Mouse (Mus musculus) spleen, postnatal 10 days (tissue): ENCODE results near the gene Catsperz.
A peak's percentile ranks its signal among the peaks of the same experiment; 100 is the strongest.

ENCODE experiments used
- DNase-seq, 2 experiments: peaks; one replicate each; pipeline ENCODE4 v3.0.0; 2021 to 2022; ENCODE audit warnings: low spot score in 2 of 2

Catsperz gene

DNA sequence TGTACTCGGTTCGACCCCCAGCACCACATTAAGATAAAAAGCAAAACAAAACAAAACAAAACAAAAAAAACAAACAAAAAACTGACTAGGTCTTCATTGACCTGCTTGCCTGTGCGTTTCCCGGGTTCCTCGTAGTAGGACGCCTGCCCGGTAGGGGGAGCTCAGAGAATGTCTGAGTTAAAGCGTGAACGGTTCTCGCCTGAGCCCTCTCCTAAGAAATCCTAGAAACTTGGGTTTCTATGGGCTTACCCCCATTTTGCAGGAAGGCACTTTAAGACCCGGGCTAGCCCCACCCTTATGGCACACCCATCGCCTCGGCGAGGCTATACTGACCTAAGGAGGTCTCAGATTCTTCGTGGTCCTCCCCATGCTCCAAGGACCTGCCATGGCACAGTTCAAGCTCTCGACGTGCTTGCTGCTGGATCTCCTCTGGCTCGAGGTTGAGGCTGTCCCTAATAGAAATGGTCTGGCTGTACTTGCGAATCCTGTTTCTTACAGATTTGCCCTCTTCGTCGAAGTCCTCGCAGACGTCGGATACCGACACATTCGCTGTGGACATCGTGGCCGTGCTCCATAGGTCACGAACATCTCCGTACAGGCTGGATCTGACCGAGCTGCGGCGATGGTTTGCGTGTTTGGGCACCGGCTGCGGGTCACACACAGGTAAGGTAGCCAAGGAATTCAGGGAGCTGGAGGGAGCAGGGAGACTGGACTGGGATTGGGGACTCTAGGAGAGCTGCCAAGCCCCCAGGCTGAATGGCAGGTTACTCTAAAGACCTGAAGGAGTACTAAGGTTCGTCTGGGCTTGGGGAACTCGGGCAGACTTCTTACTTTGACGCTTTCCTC lies 496 bp downstream of the Catsperz start:
- DNase-seq = peak; percentile 81 to 92

DNA sequence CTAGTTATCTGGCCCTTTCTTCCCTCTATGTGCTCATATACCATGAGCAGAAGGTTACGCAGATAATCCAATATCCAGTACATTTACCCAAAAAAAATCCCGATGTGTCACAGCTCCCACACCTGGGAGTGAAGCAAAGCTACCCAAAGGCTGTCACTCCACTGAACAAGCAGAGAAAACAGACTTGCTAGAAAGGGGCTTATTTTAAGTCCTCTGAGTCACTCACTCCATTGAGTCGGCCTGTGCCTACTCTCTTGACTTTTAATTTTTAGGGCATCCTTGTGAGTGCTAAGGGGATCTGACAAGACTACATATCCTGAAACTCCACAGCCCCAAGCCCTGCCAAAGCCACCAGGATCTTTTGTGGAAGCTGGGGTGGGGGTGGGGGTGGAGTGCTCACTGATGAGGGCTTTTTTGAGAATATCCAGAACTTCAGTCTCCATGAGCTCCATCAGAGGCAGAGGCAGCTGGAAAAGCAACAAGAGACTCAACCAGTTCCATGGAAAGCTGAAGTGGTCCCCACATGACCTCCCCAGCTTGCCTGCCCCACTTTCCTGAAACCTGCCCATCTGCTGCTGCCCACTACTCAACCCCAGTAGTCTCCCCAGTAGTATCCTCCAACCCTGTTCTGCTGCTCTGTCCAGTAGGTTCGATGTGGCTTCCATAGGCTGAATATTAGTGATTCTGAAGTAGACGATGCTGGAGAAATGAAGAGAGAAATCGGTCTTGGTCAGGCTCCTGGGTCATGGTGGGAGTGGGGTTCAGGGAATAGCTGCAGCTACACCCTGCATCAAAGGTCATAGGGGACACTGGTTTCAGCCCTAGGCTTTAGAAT lies 2.1 kb downstream of the Catsperz start:
- no peak for DNase-seq

DNA sequence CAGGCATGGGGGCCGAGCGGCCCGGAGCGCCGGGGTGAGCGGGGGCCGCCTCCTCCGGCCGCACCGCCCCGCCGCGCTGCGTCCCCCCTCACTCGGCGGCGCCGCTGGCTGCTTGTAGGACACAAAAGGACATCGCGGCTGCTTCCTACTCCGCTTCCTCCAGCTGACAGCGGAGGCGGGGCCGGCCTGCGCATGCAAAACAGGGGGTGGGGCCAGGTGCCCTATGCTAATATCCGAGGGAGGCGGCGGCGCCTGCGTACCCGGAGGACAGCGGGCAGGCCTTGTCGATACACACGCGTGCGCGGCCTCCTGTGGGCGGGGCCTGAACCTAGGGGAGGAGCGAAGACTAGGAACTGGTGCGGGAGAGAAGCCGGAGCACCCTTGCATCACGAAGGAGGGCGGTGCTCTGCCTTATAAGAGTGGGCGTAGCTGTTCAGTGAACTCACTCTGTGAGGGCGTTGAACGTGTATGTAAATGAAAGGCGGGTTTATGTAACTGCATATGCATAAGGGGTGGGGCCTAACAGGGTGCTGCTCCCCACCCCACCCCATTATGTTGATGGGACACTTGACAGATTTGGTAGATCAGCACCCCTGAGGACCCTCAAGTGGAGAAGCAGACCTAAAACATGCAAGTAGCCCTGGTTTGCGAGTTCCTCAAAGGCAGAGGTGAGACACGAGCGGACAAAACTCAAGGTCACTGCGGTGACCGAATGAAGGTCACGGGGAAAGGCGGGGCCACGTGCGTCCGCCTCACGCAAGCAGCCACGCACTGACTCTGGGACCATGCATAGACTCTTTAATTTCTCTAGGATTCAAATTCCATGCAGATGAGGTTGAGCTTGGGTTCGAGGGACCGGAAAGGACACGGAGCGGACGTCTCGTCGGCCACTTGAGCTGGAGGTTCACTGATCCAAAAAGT lies 3.3 kb downstream of the Catsperz start, which contains the start of gene Esrra:
Gene Esrra (minus strand): TSS at position 167 of the 921 bp plus-strand sequence.
- peak; percentile 99 to 100 for DNase-seq

DNA sequence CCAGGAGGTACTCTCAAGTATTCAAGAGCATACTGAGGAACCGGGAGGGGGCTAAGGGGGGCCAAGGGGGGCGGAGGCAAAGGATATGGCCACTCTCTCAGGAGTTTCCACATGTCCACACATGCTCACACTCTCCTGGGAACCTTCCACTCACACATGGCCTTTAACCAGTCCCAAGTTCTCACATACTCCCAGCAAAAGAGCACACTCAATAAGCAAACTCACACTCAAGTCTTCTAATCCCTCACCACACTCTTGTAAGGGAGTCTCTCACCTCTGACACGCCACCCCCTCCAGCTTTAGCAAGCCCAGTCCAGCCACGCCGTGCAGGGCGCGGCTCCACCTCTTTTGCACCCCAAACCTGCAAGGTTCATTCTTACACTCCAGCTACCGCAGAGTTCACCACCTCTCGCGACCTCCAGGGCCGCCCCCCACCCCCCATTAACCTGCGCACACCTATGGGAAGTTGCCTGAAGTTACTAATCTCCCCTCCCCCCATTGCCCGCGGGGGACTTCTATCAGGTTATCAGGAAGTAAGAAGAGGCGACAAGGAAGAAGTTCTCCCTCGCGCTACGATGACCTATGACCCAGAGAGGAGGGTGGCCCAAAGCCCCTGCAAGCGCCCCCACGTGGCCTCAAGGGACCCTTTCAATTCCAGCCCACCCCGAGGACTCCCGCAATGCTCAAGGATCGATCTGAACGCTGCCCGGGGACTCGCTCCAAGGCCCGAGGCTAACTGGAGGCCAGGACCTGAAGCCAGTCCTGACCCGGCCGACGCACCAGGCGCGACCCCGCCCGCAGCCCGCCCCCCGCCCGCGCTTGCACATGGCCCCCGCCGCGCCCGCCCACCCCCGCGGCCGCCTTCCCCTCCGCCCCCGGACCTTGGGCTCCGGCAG lies 4.2 kb downstream of the Catsperz start:
- DNase-seq = peak; percentile 56 to 63

DNA sequence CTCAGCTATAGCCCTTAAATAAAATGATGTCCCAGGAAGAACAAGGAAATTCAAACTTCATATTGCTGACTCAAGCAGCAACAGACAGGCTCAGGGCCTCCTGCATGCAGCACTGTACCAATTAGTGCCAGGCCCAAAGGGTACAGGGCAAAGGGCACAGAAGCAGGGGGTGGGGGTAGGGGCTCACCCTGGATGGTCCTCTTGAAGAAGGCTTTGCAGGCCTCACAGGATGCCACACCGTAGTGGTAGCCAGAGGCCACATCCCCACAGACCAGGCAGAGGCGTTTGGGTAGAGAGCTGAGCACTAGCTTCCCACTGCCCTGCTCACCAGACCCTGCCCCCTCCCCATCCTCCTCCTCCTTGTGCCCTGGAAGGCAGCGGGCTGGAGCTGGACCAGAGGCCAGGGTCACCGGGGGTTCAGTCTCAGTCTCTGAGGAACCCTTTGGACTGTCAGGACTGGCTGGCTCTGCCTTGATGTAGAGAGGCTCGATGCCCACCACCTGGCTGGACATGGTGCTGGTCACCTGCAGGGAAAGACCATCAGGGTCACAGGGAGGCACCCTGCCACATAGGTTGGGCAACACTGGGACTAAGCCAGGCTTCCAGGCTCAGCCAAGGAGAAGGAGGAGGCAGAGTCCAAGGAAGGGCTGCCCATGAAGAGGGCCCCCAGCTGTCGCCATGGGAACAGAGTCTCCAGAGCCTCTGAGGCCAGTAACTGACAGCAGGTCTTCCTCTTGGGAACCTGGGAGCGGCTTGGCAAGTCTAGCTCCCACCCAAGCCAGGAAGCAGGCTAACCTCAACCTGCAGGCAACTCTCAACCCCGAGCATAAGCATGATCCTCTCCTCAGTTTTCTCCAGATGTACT lies 5.1 kb downstream of the Catsperz start:
- no peak for DNase-seq

DNA sequence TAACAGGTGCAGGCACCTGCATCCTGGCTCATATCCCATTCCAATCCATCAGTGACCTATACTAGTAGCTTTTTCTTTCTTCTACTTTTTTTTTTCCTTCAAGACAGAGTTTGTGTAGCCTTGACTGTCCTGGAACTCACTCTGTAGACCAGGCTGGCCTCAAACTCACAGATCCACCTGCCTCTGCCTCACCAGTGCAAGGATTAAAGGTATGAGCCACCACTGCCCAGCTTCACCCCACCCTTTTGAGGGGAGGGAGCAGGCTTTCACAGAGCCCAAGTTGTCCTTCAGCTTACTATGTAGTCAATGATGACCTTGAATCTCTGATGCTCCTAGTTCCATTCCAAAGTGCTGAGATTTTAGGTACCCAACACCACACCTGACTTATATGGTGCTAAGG lies 5.7 kb downstream of the Catsperz start:
- DNase-seq = no peak

DNA sequence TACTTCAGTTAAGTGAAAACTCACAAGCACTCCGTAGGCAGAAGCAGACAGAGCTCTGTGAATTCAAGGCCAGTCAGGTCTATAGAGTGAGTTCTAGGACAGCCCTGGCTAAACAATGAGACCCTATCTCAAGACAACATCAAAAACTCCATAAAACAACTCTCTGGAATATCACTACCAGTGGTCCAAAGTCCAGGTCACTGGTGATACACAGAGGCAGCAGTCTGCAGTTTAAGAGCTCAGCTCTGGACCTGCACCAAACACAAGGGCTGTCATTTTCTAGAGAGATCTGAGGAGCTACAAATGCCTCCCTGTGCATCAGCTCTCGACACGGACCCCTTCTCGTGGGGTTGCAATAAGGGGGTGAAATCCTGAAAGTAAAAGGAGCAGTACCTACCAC lies 6.9 kb downstream of the Catsperz start:
- no peak for DNase-seq

DNA sequence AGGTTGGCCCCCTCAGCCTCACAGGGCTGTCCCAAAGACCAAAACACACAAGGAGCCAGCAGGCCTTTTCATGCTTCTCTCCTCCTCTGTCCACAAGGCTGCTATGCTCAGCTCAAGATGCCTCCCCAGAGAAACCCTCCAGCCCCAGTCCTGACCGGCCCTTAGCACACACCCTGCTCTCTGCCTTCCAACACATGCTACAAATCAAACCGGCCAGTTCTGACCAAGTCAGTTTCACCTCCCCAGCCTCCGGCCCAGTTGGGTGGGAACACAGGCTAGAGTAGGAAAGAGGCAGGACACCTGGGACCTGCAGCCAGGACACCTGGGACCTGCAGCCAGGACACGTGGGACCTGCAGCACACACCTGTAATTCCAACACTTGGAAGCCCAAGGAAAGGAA lies 8.7 kb downstream of the Catsperz start:
- no peak for DNase-seq

DNA sequence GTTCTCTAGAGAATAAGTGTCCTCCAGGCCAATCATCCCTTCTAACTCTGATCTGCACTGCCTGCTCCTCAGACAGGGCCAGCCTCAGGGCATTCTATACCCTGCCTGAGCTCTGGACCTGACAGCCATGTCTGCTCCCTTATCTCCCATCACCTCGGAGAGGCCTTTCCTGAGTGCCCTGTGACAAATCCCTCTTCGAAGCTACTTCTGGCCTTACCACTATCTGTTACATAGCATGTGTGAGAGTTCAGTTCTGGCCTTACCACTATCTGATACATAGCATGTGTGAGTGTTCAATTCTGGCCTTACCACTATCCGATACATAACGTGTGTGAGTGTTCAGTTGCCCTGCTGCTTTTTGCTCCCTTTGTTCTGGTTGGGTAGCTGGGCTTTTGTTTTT lies 9.9 kb downstream of the Catsperz start:
- DNase-seq = no peak

DNA sequence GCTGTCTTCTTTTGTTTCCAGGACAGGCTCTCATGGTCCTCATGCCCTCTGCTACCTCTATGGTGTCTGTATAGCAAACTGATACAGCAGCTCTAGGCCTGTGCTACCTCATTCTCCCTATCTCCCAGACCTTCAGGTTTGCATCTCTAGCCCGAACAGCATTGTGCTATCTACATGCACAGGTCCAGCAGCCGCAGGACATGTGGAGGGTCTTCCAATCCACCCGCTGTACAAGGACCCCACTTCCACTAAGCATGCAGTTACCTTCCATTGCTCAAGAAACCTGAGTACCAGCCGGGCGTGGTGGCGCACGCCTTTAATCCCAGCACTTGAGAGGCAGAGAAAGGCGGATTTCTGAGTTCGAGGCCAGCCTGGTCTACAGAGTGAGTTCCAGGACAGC lies 10.6 kb downstream of the Catsperz start:
- DNase-seq = no peak

DNA sequence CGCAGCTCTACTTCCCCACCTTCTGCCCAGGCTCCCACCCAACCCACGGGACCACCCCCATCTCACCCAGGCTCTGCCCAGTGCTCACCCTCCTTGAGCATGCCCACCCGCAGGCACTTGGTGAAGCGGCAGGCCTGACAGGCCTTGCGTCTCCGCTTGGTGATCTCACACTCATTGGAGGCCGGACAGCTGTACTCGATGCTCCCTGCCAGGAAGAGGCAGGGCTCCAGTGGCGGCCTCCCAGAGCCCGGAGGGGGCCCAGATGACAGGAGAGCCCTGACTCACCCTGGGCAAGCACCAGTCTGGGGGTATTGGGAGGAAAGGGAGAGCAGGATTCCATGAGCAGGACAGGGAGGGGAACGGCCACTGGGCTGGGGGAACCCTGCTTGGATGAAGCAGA lies 11.2 kb downstream of the Catsperz start:
- DNase-seq = no peak

DNA sequence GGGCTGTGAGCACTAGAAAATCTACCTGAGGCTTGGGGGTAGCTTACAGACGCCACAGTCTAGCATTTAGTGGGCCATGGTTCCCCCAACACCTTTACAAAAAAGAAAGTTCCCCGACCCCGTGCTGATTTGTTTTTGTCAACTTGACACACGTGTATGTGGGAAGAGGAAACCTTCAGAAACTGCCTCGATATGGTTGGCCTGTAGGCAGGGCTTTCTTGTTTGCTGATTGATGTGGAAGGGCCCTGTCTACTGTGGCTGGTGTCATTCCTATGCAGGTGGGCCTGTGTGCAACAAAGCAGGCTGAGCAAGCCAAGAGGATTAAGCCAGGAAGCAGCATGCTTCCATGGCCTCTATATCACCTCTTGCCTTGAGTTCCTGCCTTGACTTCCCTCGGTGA lies 12.1 kb downstream of the Catsperz start:
- DNase-seq = no peak

DNA sequence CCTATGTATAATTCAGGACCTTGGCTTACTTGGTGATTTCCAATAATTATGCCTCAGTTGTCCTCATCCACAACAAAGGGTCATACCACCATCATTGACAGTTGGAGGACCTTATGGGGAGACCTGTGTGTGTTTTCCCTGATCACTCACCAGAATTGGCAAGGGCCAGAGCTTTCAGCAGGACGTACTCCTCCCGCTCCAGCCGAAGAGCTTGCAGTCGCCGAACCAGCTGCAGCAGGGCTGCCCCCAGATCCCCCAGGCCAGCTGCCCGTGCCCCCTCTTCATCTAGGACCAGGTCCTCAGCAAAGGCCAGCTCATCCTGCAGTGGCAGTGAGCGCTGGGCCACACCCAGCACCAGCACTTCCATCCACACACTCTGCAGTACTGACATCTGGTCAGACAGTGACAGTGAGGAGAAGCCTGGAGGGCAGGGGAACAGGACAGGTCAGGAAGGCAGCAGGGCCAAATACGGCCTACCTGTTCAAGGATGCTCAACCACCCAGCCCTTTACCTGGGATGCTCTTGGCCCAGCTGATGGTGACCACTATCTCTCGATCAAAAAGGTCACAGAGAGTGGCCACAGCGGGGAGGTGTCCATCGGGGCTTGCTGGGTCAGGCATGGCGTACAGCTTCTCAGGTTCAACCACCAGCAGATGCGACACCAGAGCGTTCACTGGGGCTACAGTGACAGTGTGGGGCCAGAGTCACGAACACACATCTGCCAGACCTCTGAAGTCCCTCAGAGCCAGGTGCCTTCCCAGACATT lies 12.8 kb downstream of the Catsperz start:
- no peak for DNase-seq

DNA sequence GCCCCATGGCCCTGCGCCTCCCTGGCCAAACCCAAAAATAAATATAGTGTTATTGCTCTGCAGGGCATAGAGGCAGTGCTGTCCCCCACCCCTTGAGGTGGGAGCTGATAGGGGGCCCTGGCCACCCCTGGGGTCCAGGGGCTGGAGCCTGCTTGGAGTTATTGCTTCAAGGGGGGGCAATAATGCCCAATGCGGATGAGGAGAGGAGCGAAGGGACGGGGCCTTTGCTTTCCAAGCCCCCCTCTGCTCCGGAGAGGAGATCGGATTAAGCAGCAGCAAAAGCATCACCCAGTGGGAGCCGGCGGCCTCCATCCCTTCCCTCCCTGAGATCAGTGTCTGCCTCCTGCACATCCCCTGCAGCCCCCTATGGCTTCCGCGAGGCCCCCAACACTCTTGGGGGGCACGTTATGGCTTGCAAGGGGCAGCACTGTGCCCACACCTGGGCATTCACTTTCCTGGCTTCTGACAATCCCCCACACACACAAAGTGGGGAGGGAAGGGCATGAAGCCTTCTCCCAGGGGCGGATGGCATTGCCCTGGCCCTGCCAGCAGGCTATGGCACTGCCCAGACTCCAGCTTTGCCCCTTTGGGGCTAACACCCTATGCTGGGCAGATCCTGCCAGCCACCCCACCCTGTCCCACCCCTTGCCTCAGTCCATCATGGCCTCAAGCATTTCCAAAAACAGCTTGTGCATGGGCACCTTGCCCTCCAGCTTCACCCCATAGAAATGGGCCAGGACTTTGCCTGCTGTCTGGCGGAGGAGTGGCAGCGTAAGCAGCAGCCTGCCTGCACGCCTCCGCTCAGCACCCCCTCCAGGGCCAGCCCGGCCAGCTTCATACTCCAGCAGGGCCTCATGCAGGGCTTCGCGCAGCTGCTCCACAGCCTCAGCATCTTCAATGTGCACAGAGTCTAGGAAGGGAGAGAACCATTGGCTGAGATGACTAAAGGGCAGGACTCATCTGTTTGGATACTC lies 13.8 kb downstream of the Catsperz start:
- no peak for DNase-seq

DNA sequence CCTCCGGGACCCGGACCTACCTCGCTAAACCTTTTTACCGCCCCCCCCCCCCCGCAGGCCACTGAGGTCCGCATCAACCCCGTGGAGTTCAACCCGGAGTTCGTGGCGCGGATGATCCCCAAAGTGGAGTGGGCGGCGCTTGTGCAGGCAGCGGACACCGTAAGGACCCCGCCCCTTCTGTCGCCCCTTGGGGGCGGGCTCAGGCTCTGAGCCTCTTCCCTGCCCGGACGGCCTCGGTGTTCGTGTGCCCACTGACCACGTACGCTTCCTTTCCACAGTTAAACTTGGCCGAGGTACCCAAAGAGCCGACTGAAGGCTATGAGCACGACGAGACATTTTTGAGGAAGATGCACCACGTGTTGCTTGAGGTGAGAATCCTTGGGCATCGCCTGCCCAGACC lies 14.9 kb downstream of the Catsperz start:
- DNase-seq = peak in 1 of 2 experiments; percentile 61

DNA sequence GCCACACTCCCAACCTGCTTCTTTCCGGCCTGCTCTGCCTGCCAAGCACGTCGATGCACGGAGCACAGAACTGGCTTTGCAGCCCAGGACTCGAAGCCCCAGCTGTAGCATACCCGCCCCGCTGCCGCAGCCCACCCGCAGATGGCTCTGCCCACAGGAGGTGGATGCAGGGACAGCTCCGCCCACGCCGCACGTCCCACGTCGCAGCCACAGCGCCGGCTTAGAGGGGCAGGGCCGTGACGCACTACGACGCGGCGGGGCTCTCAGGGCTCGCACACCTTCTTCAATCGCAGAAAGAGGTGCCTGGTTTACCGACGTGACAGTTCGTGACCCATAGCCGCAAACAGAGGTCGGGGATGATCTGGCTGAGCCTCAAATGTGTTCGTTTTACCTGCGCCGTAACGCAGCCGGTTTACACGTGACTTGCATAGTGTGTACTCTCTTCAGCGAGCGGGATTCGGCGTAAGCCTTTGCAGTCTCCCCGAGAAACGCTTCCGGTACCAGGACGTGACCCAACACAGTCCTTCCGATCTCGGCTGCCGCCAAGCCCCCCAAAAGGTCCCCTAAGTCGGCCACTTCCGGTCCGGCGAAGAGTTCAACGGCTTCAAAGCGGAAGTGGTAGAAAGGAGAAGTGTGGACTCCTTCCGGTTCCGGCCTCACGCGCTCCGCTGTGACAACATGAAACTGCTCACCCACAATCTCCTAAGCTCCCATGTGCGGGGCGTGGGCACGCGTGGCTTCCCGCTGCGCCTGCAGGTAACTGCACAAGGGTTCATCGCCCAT lies 15.5 kb downstream of the Catsperz start, which contains the start of the genes Trmt112 and Prdx5:
Gene Trmt112 (plus strand): TSS at position 192 of the 783 bp plus-strand sequence.
Gene Prdx5 (minus strand): TSS at position 600 of the 783 bp plus-strand sequence.
- peak; percentile 74 to 88 for DNase-seq

DNA sequence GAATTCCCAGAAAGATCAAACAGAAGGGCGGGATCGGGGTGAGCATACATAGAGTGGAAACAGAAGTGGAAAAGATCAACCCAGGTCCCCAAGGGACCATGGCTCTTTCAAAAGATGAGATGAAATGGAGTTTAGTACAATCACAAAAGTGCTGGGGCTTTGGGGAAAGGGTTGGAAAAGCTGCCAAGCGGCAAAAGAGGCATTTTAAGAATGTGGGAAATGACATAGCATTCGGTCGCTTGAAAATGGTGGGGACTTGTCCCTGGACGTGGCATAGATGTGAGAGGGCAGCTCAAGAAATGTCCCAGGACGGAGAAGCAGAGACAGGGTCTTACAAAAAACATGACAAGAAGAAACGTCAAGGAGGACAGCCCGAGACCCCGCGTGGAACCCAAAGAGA lies 16.2 kb downstream of the Catsperz start:
- no peak for DNase-seq
